Mouse (Mus musculus) lung, embryonic 15.5 days (tissue): ENCODE results near the gene Ak2. TPM values are rescaled to one million over a fixed set of nuclear protein-coding genes. Genes with fewer than 3 reads are reported as not detected.

Experiments used
- ATAC-seq: fragments of 200-750 bp; cut with Nextera tagmentation; 2 replicates; pipeline ENCODE4 v1.8.0; 2017; ENCODE audit warnings: moderate number of reproducible peaks, borderline replicate concordance; ENCODE audit not compliant: low FRiP score, low TSS enrichment; ENCODE audit errors: extremely low read depth
- H3K27ac ChIP-seq: fragments of 300-500 bp; sonication (generic); 2 replicates; pipeline ENCODE4 v1.5.1; 2015; ENCODE audit warnings: moderate library complexity, mild to moderate bottlenecking, inconsistent platforms
- H3K27me3 ChIP-seq: fragments of 300-500 bp; sonication (generic); 2 replicates; pipeline ENCODE4 v1.6.1; 2015; ENCODE audit warnings: inconsistent platforms
- H3K36me3 ChIP-seq: fragments of 300-500 bp; sonication (generic); 2 replicates; pipeline ENCODE4 v1.6.1; 2015; ENCODE audit warnings: inconsistent platforms
- H3K4me1 ChIP-seq: fragments of 300-500 bp; sonication (generic); 2 replicates; pipeline ENCODE4 v1.6.1; 2015; ENCODE audit warnings: inconsistent platforms
- H3K4me2 ChIP-seq: fragments of 300-500 bp; sonication (generic); 2 replicates; pipeline ENCODE4 v1.6.1; 2015; ENCODE audit warnings: inconsistent platforms, mild to moderate bottlenecking, moderate library complexity
- H3K4me3 ChIP-seq: fragments of 300-500 bp; sonication (generic); 2 replicates; pipeline ENCODE4 v1.5.1; 2015; ENCODE audit warnings: mild to moderate bottlenecking, inconsistent platforms
- H3K9ac ChIP-seq: fragments of 300-500 bp; sonication (generic); 2 replicates; pipeline ENCODE4 v1.6.1; 2015; ENCODE audit warnings: inconsistent platforms
- H3K9me3 ChIP-seq: fragments of 300-500 bp; sonication (generic); 2 replicates; pipeline ENCODE4 v1.6.1; 2016; ENCODE audit warnings: inconsistent platforms
- WGBS: fragments of 180-500 bp; shearing (Covaris S2); methylation state at CpG from one replicate; pipeline ENCODE4 v1.1.7; 2015; 5-methylcytosine and 5-hydroxymethylcytosine counted together
- polyA plus RNA-seq: library from polyadenylated mRNA; unstranded; fragments of >200 nt; fragmentation: Nextera tagmentation; extraction: Ambion mirVana; gene quantifications from 2 replicates; pipeline ENCODE4 v1.2.1, GENCODE M21; 2015

Gene Ak2
- polyA plus RNA-seq, 1 experiment from 2014 or later = 187 TPM

GRCm38 (mm10) chr4:128961301-128962028 is 30.3 kb upstream of the Ak2 start:
- Histone ChIP-seq H3K9me3 (no peaks in the 10 kb centered on the region), H3K4me3 (peak overlapping the region; percentile 74), H3K4me1 (peaks cover 40% of the 10 kb centered on the region), H3K9ac (peak overlapping the region; percentile 80), H3K4me2 (peak overlapping the region; percentile 95), H3K36me3 (no peaks in the 10 kb centered on the region), H3K27ac (no peak overlapping the region; the same call in 1 of the 2 replicates), H3K27me3 (peaks cover 10% of the 10 kb centered on the region)
- 5% methylated on average over 16 of the region's 16 CpGs for WGBS
- ATAC-seq = no peak

GRCm38 (mm10) chr4:128962029-128962925 is 29.5 kb upstream of the Ak2 start, which contains the start of gene Azin2:
TSS of gene Azin2 (minus strand) at chr4:128962442.
- Histone ChIP-seq H3K4me1 (peaks cover 44% of the 10 kb centered on the region), H3K36me3 (no peaks in the 10 kb centered on the region), H3K27ac (peak within 1 kb of the TSS; percentile 61), H3K4me2 (peak within 1 kb of the TSS; percentile 95), H3K9ac (peak within 1 kb of the TSS; percentile 80), H3K27me3 (peaks cover 10% of the 10 kb centered on the region), H3K4me3 (peak within 1 kb of the TSS; percentile 74), H3K9me3 (no peaks in the 10 kb centered on the region)
- WGBS = under 1% methylated on average over 72 of the region's 72 CpGs
- peak; percentile 89 for ATAC-seq

GRCm38 (mm10) chr4:128962926-128963290 is 28.9 kb upstream of the Ak2 start:
- Histone ChIP-seq H3K9me3 (no peaks in the 10 kb centered on the region), H3K4me1 (peaks cover 44% of the 10 kb centered on the region), H3K27me3 (peaks cover 15% of the 10 kb centered on the region), H3K27ac (peak overlapping the region; percentile 55; the same call in 1 of the 2 replicates), H3K36me3 (no peaks in the 10 kb centered on the region), H3K4me2 (peak overlapping the region; percentile 95), H3K9ac (no peak overlapping the region), H3K4me3 (peak overlapping the region; percentile 74)
- 3% methylated on average over 9 of the region's 9 CpGs for WGBS
- ATAC-seq = no peak

GRCm38 (mm10) chr4:128966751-128967150 is 25.0 kb upstream of the Ak2 start:
- Histone ChIP-seq H3K9ac (no peak overlapping the region), H3K4me1 (peaks cover 55% of the 10 kb centered on the region), H3K9me3 (no peaks in the 10 kb centered on the region), H3K4me3 (no peak overlapping the region), H3K27ac (no peak overlapping the region), H3K27me3 (peaks cover 5% of the 10 kb centered on the region; the same call in 1 of the 2 replicates), H3K4me2 (peak overlapping the region; percentile 28; the same call in 1 of the 2 replicates), H3K36me3 (no peaks in the 10 kb centered on the region)
- ATAC-seq = no peak
- 13% methylated on average over 7 of the region's 7 CpGs for WGBS

GRCm38 (mm10) chr4:128969081-128969480 is 22.7 kb upstream of the Ak2 start:
- WGBS = 47% methylated on average over 5 of the region's 5 CpGs
- no peak overlapping the region for H3K27ac ChIP-seq
- peak; percentile 64 for ATAC-seq

GRCm38 (mm10) chr4:128969607-128970416 is 21.9 kb upstream of the Ak2 start:
- Histone ChIP-seq H3K4me3 (no peak overlapping the region), H3K27me3 (peaks cover 5% of the 10 kb centered on the region; the same call in 1 of the 2 replicates), H3K4me1 (peaks cover 43% of the 10 kb centered on the region), H3K36me3 (no peaks in the 10 kb centered on the region), H3K9me3 (no peaks in the 10 kb centered on the region), H3K27ac (peak overlapping the region; percentile 17; the same call in 1 of the 2 replicates), H3K4me2 (no peak overlapping the region), H3K9ac (no peak overlapping the region)
- ATAC-seq = no peak; the same call in 1 of the 2 replicates
- 33% methylated on average over 18 of the region's 18 CpGs for WGBS

More at GRCm38 (mm10) chr4:128969081-128969480, 22.7 kb upstream of the Ak2 start:
- 0 out of 2 replicates have a peak overlapping the region, but pooled peaks have one; percentile 17 for H3K4me2 ChIP-seq
- no peaks in the 10 kb centered on the region for H3K9me3 ChIP-seq
- no peak overlapping the region for H3K4me3 ChIP-seq
- no peak overlapping the region for H3K9ac ChIP-seq
- no peaks in the 10 kb centered on the region for H3K36me3 ChIP-seq
- peaks cover 5% of the 10 kb centered on the region; the same call in 1 of the 2 replicates for H3K27me3 ChIP-seq
- peaks cover 43% of the 10 kb centered on the region for H3K4me1 ChIP-seq

GRCm38 (mm10) chr4:128970417-128970807 is 21.3 kb upstream of the Ak2 start:
- 55% methylated on average over 7 of the region's 8 CpGs for WGBS
- Histone ChIP-seq H3K4me2 (no peak overlapping the region), H3K27me3 (peaks cover 5% of the 10 kb centered on the region; the same call in 1 of the 2 replicates), H3K4me1 (peaks cover 43% of the 10 kb centered on the region), H3K36me3 (no peaks in the 10 kb centered on the region), H3K9ac (no peak overlapping the region), H3K9me3 (no peaks in the 10 kb centered on the region), H3K4me3 (no peak overlapping the region), H3K27ac (peak overlapping the region; percentile 3; the same call in 1 of the 2 replicates)
- ATAC-seq = peak; percentile 10; the same call in 1 of the 2 replicates

GRCm38 (mm10) chr4:128971065-128971694 is 20.6 kb upstream of the Ak2 start:
- H3K4me3 ChIP-seq = no peak overlapping the region
- ATAC-seq = no peak
- H3K4me2 ChIP-seq = no peak overlapping the region
- peaks cover 43% of the 10 kb centered on the region for H3K4me1 ChIP-seq
- WGBS = 42% methylated on average over 14 of the region's 14 CpGs
- H3K27ac ChIP-seq = peak overlapping the region; percentile 3; the same call in 1 of the 2 replicates
- H3K9me3 ChIP-seq = no peaks in the 10 kb centered on the region
- no peak overlapping the region for H3K9ac ChIP-seq
- peaks cover 5% of the 10 kb centered on the region; the same call in 1 of the 2 replicates for H3K27me3 ChIP-seq
- H3K36me3 ChIP-seq = no peaks in the 10 kb centered on the region

GRCm38 (mm10) chr4:128974677-128975076 is 17.1 kb upstream of the Ak2 start:
- H3K9me3 ChIP-seq = no peaks in the 10 kb centered on the region
- peaks cover 13% of the 10 kb centered on the region for H3K4me1 ChIP-seq
- H3K4me3 ChIP-seq = no peak overlapping the region
- no peak overlapping the region for H3K4me2 ChIP-seq
- H3K36me3 ChIP-seq = no peaks in the 10 kb centered on the region
- H3K27ac ChIP-seq = no peak overlapping the region
- H3K9ac ChIP-seq = no peak overlapping the region
- no peaks in the 10 kb centered on the region for H3K27me3 ChIP-seq
- WGBS = 88% methylated on average over 8 of the region's 8 CpGs
- no peak for ATAC-seq

GRCm38 (mm10) chr4:128976577-128976976 is 15.2 kb upstream of the Ak2 start:
- 72% methylated on average over 4 of the region's 4 CpGs for WGBS

GRCm38 (mm10) chr4:128977217-128977616 is 14.5 kb upstream of the Ak2 start:
- no peak overlapping the region for H3K27ac ChIP-seq
- H3K9ac ChIP-seq = no peak overlapping the region
- no peaks in the 10 kb centered on the region for H3K36me3 ChIP-seq
- H3K4me3 ChIP-seq = no peak overlapping the region
- no peak overlapping the region for H3K4me2 ChIP-seq
- WGBS = 67% methylated on average over 3 of the region's 3 CpGs
- H3K27me3 ChIP-seq = no peaks in the 10 kb centered on the region
- no peaks in the 10 kb centered on the region for H3K4me1 ChIP-seq
- no peaks in the 10 kb centered on the region for H3K9me3 ChIP-seq
- ATAC-seq = no peak

More at GRCm38 (mm10) chr4:128976577-128976976, 15.2 kb upstream of the Ak2 start:
- H3K27me3 ChIP-seq = no peaks in the 10 kb centered on the region
- no peak overlapping the region for H3K27ac ChIP-seq
- no peaks in the 10 kb centered on the region for H3K36me3 ChIP-seq
- H3K4me1 ChIP-seq = no peaks in the 10 kb centered on the region
- no peak overlapping the region for H3K9ac ChIP-seq
- no peaks in the 10 kb centered on the region for H3K9me3 ChIP-seq
- no peak overlapping the region for H3K4me3 ChIP-seq
- no peak for ATAC-seq
- no peak overlapping the region for H3K4me2 ChIP-seq
